Mouse (Mus musculus) E14TG2a.4 (cell line): Measurements from ENCODE around the gene Cdc34b.

Experiments
- CTCF ChIP-seq: conservative IDR thresholded peaks from 2 replicates; pipeline ENCODE4 v1.5.1; 2014; ENCODE audit warnings: low read length
- NANOG ChIP-seq: IDR thresholded peaks from 2 replicates; pipeline ENCODE4 v1.6.1; 2014; ENCODE audit warnings: borderline replicate concordance, low read length, mixed read lengths
- POU5F1 ChIP-seq: IDR thresholded peaks from 2 replicates; pipeline ENCODE4 v1.6.1; 2014; ENCODE audit warnings: low read length, borderline replicate concordance

- TF ChIP-seq CTCF (no peak; the same call in 1 of the 2 replicates), POU5F1 (no peak), NANOG (no peak)
These were observed 24.8 kb upstream of the Cdc34b start for GRCm38 (mm10) chr11:94716754-94717153.
